Mouse (Mus musculus): ENCODE measurements around the gene Cct7.

DNA sequence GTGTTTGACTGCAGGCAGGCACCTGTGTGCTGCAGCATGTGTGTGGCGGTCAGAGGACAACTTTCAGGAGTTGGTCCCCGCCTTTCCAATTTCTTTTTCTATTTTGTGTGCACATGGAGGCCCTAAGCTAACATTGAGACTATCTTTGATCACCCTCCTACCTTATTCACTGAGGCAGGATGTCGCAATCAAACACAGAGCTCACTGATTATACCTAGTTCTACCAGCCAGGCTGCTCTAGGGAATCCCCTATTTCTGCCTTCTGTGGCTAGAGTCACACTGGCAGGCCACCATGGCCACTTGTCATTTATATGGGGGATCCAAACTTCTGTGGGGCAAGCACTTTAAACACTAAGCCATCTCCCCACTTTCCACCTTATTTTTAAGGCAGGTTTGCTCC is 38.4 kb downstream of the Cct7 start:
- no peak for TF ChIP-seq POLR2A (IDR thresholded peaks at IDR 0.05; ENCODE audit: insufficient read length, low read depth)
- TF ChIP-seq USF1 (IDR thresholded peaks at IDR 0.05; ENCODE audit: low read depth): no peak
- no peak for TF ChIP-seq TCF12 (IDR thresholded peaks at IDR 0.05; ENCODE audit: insufficient read depth, poor library complexity, severe bottlenecking)
- TF ChIP-seq MYOD1 (IDR thresholded peaks at IDR 0.05; ENCODE audit: control insufficient read depth in 1 of 3, insufficient read length in 2 of 3, low read depth in 2 of 3): no peak
- no peak for TF ChIP-seq REST (IDR thresholded peaks at IDR 0.05; ENCODE audit: insufficient read depth, insufficient read length)

Measured in myocyte (in vitro differentiated cells).